Mouse (Mus musculus) ovary, postnatal 36 days (tissue): ENCODE results near the gene Lrp2.
A peak's percentile ranks its signal among the peaks of the same experiment; 100 is the strongest.

Experiments used
- DNase-seq: peaks from one replicate; pipeline ENCODE4 v3.0.0; 2022; ENCODE audit warnings: low spot score, mixed read lengths

Gene Lrp2

GRCm38 (mm10) chr2:69585886-69586398, at the start of gene Lrp2:
Lrp2 (minus strand) TSS chr2:69586065.
- peak; percentile 28 for DNase-seq

- DNase-seq: peak; percentile 18
Measured at GRCm38 (mm10) chr2:69635064-69635701, 49.3 kb upstream of the Lrp2 start.

DNA sequence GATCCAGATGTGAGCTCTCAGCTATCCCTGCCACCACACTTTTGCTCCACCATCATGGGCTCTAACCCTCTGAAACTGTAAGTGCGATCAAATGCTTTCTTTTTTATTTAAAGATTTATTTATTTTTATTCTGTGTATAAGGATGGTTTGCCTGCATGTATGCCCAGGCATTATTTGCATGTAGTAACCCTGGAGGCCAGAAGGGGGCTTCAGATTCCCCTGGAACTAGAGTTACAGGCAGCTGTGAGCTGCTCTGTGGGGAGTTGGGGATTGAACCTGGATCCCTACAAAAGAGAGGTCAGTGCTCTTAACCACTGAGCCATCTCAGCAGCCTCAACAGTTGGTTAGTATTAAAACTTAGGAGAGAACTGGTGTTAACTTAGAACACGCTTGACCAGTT, 45.6 kb upstream of the Lrp2 start:
- DNase-seq: no peak

DNA sequence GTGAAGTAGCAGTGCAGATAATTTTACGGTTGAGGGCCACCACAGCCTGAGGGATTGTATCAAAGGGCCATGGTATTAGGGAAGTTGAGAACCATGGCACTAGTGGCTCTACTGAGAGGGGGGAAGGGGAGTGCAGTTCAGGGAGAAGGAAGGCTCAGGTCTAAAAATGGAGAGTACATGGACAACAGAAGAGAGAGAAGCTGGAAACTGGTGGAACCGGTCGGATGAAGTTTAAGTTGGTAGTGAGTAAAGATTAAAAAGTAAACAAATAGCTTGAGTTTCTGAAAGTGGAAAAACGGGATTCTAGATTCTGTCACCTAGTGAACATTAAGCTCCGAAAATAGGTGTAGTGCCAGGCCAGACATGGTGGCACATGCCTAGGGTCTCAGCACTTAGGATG, 44.9 kb upstream of the Lrp2 start:
- DNase-seq: no peak

DNA sequence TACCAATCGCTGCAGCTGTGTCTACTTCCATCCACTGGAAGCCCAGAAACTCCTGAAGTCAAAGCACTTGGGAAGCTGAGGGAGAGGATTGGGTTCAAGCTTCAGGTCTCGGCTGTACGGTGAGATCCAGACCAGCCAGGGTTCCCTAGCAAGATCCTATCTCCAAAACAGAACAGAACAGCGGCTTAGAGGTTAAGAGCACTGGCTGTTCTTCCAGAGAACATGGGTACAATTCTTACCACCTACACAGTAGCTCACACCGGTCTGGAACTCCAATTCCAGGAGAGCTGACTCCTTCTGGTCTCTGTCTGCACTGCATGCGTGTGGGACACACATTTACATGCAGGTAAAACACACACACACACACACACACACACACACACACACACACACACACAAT, 44.0 kb upstream of the Lrp2 start:
- DNase-seq: no peak

DNA sequence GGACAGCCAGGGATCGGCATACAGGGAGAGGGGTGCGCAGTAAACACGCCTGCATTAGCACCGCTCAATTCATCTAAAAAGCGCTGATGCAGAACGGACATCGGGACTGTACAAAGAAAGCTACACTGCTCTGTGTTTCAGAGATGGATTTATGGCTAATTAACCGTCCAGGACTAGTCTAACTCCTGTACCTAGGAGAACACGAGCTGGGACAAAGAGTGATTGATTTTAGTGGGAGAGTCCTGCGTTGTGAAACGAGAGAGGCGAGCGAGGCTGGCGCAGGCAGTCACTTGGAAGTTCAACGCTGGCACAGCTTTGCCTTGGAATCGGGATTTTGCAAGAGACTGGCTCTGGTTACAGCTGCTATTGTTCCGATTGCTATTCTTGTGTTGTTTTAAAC, 43.4 kb upstream of the Lrp2 start:
- peak; percentile 25 for DNase-seq

DNA sequence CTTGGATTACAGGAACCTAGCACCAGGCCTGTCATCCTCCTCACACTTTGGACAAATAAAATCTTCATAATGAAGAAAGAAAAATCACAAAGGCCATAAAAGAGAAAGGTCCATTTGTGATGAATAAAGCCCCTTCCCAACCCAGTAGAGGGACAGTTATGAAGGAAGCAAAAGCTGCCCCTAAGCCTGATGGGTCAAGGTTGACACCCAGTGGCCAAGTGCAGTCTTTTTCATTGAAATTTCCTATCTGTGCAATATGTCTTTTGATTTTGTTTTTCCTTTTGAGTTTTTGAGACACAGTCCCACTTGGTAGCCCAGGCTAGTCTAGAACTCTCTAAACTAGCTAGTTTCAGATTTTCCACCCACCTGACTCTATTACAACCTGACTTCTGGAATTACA, 33.4 kb upstream of the Lrp2 start:
- no peak for DNase-seq

- DNase-seq: no peak
Measured at GRCm38 (mm10) chr2:69618336-69618735, 32.5 kb upstream of the Lrp2 start.

GRCm38 (mm10) chr2:69613237-69613636, 27.4 kb upstream of the Lrp2 start:
- DNase-seq: no peak

DNA sequence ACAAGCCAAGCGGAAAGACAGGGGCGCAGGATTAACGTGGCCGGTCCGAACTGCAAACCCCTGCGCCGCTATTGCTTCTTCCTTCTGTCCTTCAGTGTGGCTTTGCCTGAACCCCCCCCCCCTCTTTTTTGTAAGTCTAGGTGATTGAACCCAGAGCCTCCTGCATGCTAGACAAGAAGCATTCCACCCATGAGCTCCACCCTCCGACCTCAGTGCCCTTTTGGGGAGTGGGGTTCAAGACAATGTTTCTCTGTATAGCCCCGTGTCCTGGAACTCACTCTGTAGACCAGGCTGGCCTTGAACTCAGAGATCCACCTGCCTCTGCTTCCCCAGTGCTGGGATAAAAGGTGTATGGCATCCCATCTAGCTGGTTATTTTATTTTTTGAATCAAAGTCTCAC, 26.9 kb upstream of the Lrp2 start:
- no peak for DNase-seq

- no peak for DNase-seq
Measured at GRCm38 (mm10) chr2:69612237-69612636, 26.4 kb upstream of the Lrp2 start.

DNA sequence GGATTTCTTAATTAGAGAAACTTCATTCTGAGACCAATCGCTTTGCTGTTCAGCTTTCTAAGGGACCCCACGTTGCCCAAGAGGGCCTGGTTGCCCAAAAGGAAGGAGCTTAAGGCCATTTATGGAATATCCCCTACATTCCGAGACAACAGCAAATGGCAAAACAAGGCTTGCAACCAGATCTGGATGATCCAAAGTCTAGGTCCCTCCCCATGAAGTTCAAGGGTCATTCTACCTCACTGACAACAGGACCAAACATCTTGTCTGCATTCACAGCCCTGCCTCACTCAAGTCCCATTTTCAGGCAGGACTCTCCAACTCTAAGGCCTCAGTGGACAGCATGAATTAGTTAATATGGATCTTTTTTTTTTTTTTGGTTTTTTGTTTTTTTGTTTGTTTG, 20.8 kb upstream of the Lrp2 start:
- no peak for DNase-seq

GRCm38 (mm10) chr2:69603726-69604393, 18.0 kb upstream of the Lrp2 start:
- no peak for DNase-seq

DNA sequence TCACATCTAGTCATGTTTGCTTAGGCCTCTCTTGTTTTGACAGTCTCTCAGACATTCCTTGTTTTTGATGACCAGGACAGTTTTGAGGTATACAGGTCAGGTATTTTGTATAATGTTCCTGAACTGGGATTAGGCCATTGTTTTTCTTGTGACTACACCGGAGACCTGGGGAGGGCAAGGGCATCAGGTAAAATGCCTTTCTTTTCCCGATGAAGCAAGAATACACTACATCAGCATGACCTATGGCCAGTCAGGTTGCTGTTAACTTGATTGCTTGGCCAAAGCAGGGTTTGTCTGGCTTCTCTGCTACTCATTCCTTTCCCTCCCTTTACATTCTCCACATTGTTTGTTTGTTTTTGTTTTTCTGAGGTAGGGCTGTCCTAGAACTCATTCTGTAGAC, 7.3 kb upstream of the Lrp2 start:
- DNase-seq: no peak

DNA sequence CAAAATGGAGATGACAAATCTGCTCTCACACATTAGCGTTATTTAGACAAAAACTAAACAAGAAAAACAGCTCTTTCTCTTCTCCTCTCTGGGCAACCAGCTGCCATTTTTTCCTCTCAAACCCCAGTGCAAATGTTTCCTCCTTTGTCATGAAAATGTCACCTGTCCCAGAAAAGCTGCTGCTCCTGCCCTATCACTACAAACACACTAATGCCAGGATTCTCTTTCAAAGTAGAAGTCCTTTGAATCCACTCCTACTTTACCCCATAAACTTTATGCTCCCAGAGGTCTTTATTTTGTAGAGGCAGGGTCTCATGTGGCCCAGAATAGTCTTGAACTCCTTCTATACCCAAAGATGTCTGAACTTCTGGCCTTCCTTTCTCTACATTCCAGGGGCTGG, 6.7 kb upstream of the Lrp2 start:
- no peak for DNase-seq

- no peak for DNase-seq
Measured at GRCm38 (mm10) chr2:69591966-69592505, 6.2 kb upstream of the Lrp2 start.

- no peak for DNase-seq
Measured at GRCm38 (mm10) chr2:69590548-69590947, 4.7 kb upstream of the Lrp2 start.

DNA sequence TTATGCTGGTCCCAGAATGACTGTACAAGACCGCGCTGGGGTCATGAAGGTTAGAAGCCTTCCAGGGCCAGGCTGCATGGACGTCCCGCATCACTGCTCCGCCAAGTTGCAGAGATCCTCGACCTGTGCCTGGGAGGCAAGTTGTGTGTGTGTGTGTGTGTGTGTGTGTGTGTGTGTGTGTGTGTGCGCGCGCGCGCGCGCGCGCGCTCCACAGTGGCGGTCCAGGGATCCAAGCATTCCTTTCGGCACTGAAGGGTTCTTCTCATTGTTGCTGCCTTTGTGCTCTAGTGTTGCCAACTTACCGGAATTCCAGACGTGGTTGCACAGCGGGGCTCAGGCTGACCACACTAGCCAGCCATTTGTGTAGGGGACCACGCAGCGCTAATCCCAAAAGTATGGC, 2.0 kb upstream of the Lrp2 start:
- DNase-seq: no peak

- DNase-seq: no peak
Measured at GRCm38 (mm10) chr2:69586821-69587728, 1.2 kb upstream of the Lrp2 start.

DNA sequence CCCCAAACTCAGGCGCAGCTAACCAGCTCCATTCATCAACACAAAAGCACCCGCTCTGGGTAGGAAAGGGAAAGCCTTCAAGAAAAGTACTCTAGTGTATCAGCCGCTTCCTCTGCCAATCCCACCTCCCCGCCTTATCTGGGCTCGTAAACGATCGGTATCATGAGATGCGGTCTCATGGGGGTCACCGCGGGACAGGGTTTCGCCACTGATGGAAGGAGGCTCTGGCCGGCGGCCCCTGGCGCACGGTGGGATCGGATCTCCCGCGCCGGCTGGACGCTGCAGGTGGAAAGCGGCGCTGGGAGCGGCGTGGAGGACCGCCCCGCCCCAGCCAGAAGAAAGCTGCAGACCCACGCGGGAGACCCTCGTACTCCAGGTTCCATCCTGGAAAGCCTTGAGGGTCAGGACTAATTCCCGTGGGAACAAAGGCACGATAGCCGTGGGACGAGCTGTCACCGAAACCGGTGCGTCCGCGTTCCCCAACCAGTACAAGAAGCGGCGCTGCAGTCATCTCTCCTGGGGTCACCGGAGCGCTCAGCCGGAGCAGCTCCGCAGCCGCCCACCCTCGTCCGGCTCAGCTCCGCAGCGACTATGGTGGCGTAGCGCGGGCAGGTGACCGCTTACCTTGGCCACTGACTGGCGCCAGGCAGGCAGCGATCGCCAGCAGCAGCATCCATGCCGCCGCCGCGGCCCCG, 527 bp downstream of the Lrp2 start:
- peak; percentile 14 for DNase-seq

- no peak for DNase-seq
Measured at GRCm38 (mm10) chr2:69584117-69584933, 1.5 kb downstream of the Lrp2 start.
